Mouse (Mus musculus) neural tube, embryonic 11.5 days (tissue): Measurements from ENCODE around the gene Fzd5. TPM values are rescaled to one million over a fixed set of nuclear protein-coding genes. Genes with fewer than 3 reads are reported as not detected.

Experiments
- ATAC-seq: fragments of 200-750 bp; cut with Nextera tagmentation; 2 replicates; pipeline ENCODE4 v1.8.0; 2017; ENCODE audit warnings: moderate number of reproducible peaks, mild to moderate bottlenecking, moderate TSS enrichment, moderate library complexity; ENCODE audit not compliant: insufficient read depth, low FRiP score, low TSS enrichment
- DNase-seq: peaks from one replicate; pipeline ENCODE4 v3.0.0-alpha.2; 2015; ENCODE audit warnings: low spot score
- H3K27ac ChIP-seq: fragments of 300-500 bp; sonication (generic); 2 replicates; pipeline ENCODE4 v1.5.1; 2014; ENCODE audit warnings: low read depth, mild to moderate bottlenecking, low read length
- H3K27me3 ChIP-seq: fragments of 300-500 bp; sonication (generic); 2 replicates; pipeline ENCODE4 v1.6.1; 2014; ENCODE audit warnings: mild to moderate bottlenecking, low read length, mixed read lengths; ENCODE audit not compliant: control insufficient read depth, insufficient read depth
- H3K36me3 ChIP-seq: fragments of 300-500 bp; sonication (generic); 2 replicates; pipeline ENCODE4 v1.6.1; 2014; ENCODE audit warnings: mild to moderate bottlenecking, low read length, moderate library complexity, mixed read lengths; ENCODE audit not compliant: control insufficient read depth, insufficient read depth
- H3K4me1 ChIP-seq: fragments of 300-500 bp; sonication (generic); 2 replicates; pipeline ENCODE4 v1.6.1; 2014; ENCODE audit warnings: low read length, mixed read lengths; ENCODE audit not compliant: control insufficient read depth, insufficient read depth
- H3K4me2 ChIP-seq: fragments of 300-500 bp; sonication (generic); 2 replicates; pipeline ENCODE4 v1.6.1; 2014; ENCODE audit warnings: low read depth, mild to moderate bottlenecking, moderate library complexity
- H3K4me3 ChIP-seq: fragments of 300-500 bp; sonication (generic); 2 replicates; pipeline ENCODE4 v1.5.1; 2014; ENCODE audit warnings: low read depth, low read length
- H3K9ac ChIP-seq: fragments of 300-500 bp; sonication (generic); 2 replicates; pipeline ENCODE4 v1.6.1; 2014; ENCODE audit warnings: mild to moderate bottlenecking, low read length
- H3K9me3 ChIP-seq: fragments of 300-500 bp; sonication (generic); 2 replicates; pipeline ENCODE4 v1.6.1; 2016; ENCODE audit warnings: low read length; ENCODE audit not compliant: control insufficient read depth
- WGBS: fragments of 180-500 bp; shearing (Covaris S2); extraction: QIAGEN DNeasy Blood & Tissue Kit; methylation state at CpG from one replicate; pipeline ENCODE4 v1.1.7; 2014; 5-methylcytosine and 5-hydroxymethylcytosine counted together
- polyA plus RNA-seq: library from polyadenylated mRNA; unstranded; fragments of >200 nt; fragmentation: Nextera tagmentation; extraction: Ambion mirVana; gene quantifications from 2 replicates; pipeline ENCODE4 v1.2.1, GENCODE M21; 2014

The Fzd5 gene
- polyA plus RNA-seq, 1 experiment from 2014 or later: 0.37 TPM

DNA sequence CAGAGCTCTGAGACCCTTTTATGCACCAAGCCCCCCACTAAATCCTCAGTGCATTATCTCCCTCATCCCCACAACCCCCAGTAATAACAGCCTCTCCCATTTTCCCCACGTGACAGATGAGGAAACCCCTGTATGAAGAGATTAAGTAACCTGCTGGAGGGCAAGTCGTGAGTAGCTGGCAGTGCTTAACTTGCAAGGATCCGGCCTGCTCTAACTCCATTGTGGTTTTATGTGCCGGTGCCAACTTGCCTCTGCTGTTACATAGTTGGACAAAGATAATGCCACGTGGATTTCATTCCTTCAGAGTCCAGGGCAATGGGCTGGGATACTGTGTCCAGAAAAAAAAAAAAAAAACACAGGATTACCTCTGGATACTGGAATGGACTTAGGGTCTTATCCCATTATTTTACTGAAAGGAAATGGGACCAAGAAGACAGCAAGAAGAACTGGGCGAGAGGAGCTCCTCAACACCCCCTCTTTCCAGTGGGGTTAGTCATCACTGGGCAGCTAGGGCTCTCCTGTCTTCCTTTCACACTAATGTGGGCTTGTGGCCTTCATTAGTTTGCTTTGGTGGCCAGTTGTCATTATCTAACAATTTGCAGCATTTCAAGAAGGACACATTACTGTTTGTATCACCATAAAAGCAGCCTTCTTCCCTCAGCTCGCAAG lies 18.6 kb upstream of the Fzd5 start:
- 80% methylated on average over 7 of the region's 7 CpGs for WGBS
- Histone ChIP-seq H3K9me3 (no peaks in the 10 kb centered on the region), H3K9ac (no peak overlapping the region), H3K4me2 (no peak overlapping the region), H3K36me3 (no peaks in the 10 kb centered on the region), H3K4me3 (no peak overlapping the region), H3K4me1 (no peaks in the 10 kb centered on the region), H3K27me3 (no peaks in the 10 kb centered on the region), H3K27ac (no peak overlapping the region)
- ATAC-seq (no peak), DNase-seq (no peak)

DNA sequence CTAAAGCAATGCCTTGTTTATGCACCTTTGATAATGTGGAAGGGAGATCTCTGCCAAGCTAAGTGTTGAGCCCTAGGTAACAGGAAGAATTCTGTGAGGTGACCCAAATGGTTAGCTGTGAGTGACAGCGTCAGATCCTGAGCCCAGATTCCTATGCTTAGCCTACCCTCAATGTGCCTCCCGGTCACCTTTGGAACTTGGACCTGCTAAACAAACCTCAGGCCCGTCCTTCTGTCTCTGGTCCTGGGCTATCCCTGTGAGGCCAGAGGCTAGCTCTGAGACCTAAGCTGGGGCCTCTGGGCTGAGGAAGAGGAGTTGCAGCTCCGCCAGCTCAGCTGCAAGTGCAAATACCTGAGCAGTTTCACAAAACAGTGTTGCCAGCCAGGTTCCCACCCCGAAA lies 17.1 kb upstream of the Fzd5 start:
- 91% methylated on average over 5 of the region's 5 CpGs for WGBS
- Histone ChIP-seq H3K9me3 (no peaks in the 10 kb centered on the region), H3K4me1 (no peaks in the 10 kb centered on the region), H3K9ac (no peak overlapping the region), H3K4me2 (no peak overlapping the region), H3K27ac (no peak overlapping the region), H3K36me3 (no peaks in the 10 kb centered on the region), H3K4me3 (no peak overlapping the region), H3K27me3 (no peaks in the 10 kb centered on the region)
- ATAC-seq (no peak), DNase-seq (no peak)

DNA sequence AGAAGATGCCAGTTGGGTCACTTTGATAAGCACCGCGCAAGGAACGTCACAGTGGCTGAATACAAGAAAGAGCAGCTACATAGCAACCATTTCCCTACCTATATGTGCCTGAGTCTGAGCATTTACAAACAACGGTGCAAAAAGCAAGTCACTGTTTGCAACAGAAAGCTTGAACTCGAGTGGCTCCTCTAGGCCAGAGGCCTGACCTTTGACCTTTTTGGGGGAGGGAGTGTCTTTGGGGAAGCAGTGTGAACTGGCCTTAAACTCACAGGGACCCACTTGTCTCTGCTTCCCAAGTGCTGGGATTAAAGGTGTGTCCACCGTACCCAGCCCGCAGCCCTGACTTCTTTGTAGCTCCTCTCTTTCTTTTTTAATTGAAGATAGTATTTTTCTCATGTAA lies 16.1 kb upstream of the Fzd5 start:
- Histone ChIP-seq H3K4me3 (no peak overlapping the region), H3K4me1 (no peaks in the 10 kb centered on the region), H3K27me3 (no peaks in the 10 kb centered on the region), H3K27ac (no peak overlapping the region), H3K9me3 (no peaks in the 10 kb centered on the region), H3K9ac (no peak overlapping the region), H3K4me2 (no peak overlapping the region), H3K36me3 (no peaks in the 10 kb centered on the region)
- WGBS: 85% methylated on average over 7 of the region's 7 CpGs
- ATAC-seq (no peak), DNase-seq (no peak)

DNA sequence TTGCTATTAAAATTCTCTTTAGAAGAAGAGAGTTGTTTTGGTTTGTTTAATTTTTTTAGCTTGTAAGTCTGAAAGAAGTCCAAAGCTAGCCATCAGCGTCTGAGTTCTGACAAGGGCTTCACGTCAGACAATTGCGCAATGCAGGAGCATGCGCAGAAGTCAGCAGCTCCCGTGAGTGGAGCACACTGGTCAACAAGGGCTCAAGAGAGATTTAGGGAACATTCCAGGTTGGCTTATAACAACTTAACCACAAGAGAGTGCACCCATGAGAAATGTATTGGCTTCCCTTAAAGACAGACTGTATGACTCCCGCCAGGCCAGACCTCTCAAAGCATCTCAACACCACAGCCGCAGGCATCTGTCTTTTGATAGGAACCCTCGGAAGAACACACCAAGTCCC lies 15.6 kb upstream of the Fzd5 start:
- Histone ChIP-seq H3K4me1 (no peaks in the 10 kb centered on the region), H3K9ac (no peak overlapping the region), H3K4me3 (no peak overlapping the region), H3K27me3 (no peaks in the 10 kb centered on the region), H3K4me2 (no peak overlapping the region), H3K27ac (no peak overlapping the region), H3K36me3 (no peaks in the 10 kb centered on the region), H3K9me3 (no peaks in the 10 kb centered on the region)
- no peak for DNase-seq
- WGBS: 94% methylated on average over 8 of the region's 8 CpGs
- no peak for ATAC-seq

DNA sequence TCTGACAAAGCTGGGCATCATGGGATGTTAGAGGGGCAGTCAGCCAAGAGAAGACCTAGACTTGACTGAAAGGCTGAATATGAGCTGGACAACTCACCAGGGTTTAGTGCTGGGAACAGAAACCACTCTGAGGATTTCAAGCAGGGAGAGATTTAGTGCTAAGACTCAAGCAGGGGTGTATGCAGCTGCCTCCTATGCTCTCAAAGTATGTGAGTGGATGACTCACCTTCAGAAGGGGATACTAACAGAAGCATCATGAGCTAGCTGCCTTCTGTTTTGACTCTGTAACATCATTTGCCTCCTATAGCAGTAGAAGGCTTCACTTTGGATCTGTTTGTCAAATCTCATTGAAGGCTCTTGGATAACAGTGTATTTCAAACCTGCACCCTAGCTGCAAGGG lies 7.1 kb upstream of the Fzd5 start:
- ATAC-seq (no peak), DNase-seq (no peak)
- H3K27ac ChIP-seq: no peak overlapping the region
- no peaks in the 10 kb centered on the region for H3K27me3 ChIP-seq
- H3K9me3 ChIP-seq: no peaks in the 10 kb centered on the region
- H3K4me3 ChIP-seq: no peak overlapping the region
- H3K36me3 ChIP-seq: no peaks in the 10 kb centered on the region
- no peaks in the 10 kb centered on the region for H3K4me1 ChIP-seq
- no peak overlapping the region for H3K9ac ChIP-seq
- H3K4me2 ChIP-seq: no peak overlapping the region

DNA sequence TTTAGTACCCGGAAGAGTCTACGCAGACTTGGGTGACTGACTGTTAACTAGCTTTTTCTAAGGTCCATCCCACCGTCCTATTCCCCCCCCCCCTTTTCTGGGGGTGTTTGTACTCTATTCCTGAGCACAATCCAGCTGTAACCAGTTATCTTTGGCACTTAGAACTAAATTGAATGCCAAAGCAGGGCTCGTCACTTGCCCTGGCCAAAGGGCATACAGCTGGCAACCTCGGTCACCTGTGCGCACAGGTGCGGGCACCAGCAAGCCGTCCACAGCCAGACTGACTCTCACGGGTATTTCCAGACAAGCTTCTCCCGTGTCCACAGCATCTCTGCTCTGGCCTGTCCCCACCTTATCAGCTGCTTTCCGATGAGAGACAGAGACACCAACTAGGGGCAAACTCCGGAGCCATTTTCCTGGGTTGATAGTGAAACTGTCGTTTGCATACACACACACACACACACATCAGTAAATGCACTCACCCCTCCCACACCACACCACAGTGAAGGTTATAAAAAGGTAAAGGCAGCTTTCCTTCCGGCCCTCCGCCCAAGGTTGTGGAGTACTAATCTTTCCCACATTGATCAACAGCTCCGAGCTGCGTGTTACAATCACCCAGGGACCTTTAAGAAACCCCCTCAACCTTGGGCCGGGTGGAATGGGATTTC lies 5.3 kb upstream of the Fzd5 start:
- DNase-seq (no peak), ATAC-seq (no peak)
- H3K27ac ChIP-seq: no peak overlapping the region
- no peaks in the 10 kb centered on the region for H3K9me3 ChIP-seq
- no peak overlapping the region for H3K4me2 ChIP-seq
- H3K4me1 ChIP-seq: 0 out of 2 replicates have a peak, but pooled peaks cover 4% of the 10 kb centered on the region
- H3K9ac ChIP-seq: no peak overlapping the region
- no peak overlapping the region for H3K4me3 ChIP-seq
- H3K27me3 ChIP-seq: no peaks in the 10 kb centered on the region
- 93% methylated on average over 18 of the region's 18 CpGs for WGBS
- H3K36me3 ChIP-seq: no peaks in the 10 kb centered on the region

DNA sequence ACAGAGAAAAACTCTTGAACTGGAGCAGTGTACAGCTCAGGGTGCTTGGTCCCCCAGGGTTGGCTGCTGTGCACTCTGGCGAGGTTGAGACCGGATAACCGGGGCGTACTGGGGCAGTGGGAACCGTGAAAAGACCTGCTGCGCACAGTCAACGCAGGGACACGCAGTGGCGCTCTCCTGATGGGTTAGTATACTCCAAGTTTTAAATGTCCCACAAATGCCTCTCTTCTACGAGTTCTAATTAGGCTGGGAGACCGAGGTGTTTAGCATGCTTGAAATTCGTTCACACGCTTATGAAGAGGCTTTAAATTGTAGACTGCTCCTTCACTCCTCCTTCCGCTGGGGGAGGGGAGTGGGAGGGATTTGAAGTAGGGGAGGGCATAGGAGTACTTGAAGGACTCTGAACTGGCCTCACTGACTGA lies 1.1 kb upstream of the Fzd5 start:
- Histone ChIP-seq H3K27me3 (peaks cover 36% of the 10 kb centered on the region), H3K9ac (no peak overlapping the region; the same call in 1 of the 2 replicates), H3K9me3 (no peaks in the 10 kb centered on the region), H3K4me3 (peak overlapping the region; percentile 57), H3K4me1 (peaks cover 23% of the 10 kb centered on the region), H3K36me3 (no peaks in the 10 kb centered on the region), H3K27ac (no peak overlapping the region), H3K4me2 (peak overlapping the region; percentile 99)
- WGBS: 0% methylated on average over 14 of the region's 14 CpGs
- peak; percentile 60 for DNase-seq
- no peak for ATAC-seq

DNA sequence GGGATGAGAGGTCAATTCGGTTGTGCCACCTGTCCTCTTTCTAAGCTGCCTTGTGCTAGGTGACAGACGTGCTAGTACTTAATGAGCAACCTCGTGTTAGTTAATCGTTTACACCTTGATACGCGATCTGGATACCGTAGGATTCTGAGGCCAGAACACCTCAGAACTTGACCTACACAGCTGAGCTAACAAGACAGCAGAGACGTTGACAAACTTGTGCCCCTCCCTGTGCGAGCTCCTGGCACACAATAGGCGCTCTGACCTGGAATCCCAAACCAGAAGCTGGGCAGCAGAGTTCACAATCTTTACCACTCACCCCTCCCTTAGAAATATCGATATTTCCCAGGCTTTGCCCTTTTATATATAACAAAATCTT lies 617 bp upstream of the Fzd5 start:
- peaks cover 40% of the 10 kb centered on the region for H3K27me3 ChIP-seq
- DNase-seq: peak; percentile 29
- peak; percentile 2; the same call in 1 of the 2 replicates for ATAC-seq
- peak overlapping the region; percentile 99 for H3K4me2 ChIP-seq
- WGBS: 0% methylated on average over 11 of the region's 11 CpGs
- no peaks in the 10 kb centered on the region for H3K9me3 ChIP-seq
- H3K27ac ChIP-seq: no peak overlapping the region
- H3K4me3 ChIP-seq: peak overlapping the region; percentile 57
- no peak overlapping the region; the same call in 1 of the 2 replicates for H3K9ac ChIP-seq
- no peaks in the 10 kb centered on the region for H3K36me3 ChIP-seq
- H3K4me1 ChIP-seq: peaks cover 23% of the 10 kb centered on the region
